Mouse (Mus musculus): Measurements from ENCODE around the gene Usp7. TPM values are rescaled to one million over a fixed set of nuclear protein-coding genes. Genes with fewer than 3 reads are reported as not detected.

Gene Usp7
- polyA plus RNA-seq, 1 experiment from 2014 or later = 84.2 TPM

DNA sequence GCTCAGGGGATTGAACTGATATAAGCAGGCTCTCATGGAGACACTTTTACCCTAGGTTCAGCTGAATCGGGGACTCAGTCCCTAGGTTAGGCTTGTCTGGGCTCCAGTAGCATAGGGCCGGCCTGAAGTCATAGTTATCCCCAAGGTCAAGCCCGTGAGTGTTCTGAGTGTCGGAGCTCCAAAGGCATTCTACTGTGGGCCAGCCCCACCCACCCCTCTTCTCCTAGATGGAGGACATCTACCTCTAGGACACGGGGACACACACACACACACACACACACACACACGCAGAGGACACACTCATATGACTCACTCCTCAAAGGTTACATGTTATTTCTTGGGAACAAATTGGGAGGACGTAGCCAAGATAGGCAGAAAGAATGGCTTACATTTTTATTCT, 35.3 kb upstream of the Usp7 start:
- ChIA-PET CTCF (no interaction called here), POLR2A (interaction anchor here (0.6 kb wide), 1 partner anchor 22 kb away, joined by 3 read pairs; no protein-coding TSS in a partner anchor)
- TF ChIP-seq CTCF (IDR thresholded peaks at IDR 0.05) = no peak
- H3K27me3 ChIP-seq = no peaks in the 10 kb centered on the region
- no peak for ATAC-seq
- in situ Hi-C loops (cut with MboI; ENCODE audit: low pct_unique_long_range_greater_than_20kb) = no loop called here
- DNase-seq (ENCODE audit: low read depth, low spot score) = no peak

DNA sequence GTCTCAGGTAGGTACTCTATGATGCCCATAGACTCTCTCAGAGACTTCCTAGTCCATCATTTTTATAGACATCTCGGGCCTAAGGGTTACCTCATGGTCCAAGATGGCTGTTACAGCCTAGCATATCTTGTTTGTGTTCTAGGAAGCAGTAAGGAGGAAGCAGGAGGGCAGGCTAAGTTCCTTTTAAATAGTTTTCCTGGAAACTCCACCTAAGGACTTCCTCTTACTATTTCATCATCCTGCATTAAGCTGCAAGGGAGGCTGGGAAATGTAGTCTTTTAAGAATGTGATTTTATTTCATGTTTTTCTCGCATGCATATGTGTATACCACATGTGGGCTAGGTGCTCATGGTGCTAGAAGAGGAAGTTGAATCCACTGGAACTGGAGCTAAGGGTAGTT, 31.6 kb upstream of the Usp7 start:
- POLR2A ChIA-PET = no interaction called here
- CTCF ChIA-PET = interaction anchor here (1.2 to 1.8 kb wide), 2 partner anchors 11 to 20 kb away, joined by 3 to 11 read pairs; no protein-coding TSS in a partner anchor
- no peak for DNase-seq (ENCODE audit: low read depth, low spot score)
- TF ChIP-seq CTCF (IDR thresholded peaks at IDR 0.05) = no peak
- H3K27me3 ChIP-seq = no peaks in the 10 kb centered on the region
- ATAC-seq = no peak
- in situ Hi-C loops (cut with MboI; ENCODE audit: low pct_unique_long_range_greater_than_20kb) = loop anchor here (5.0 kb wide), 1 partner anchor 44 kb away; no protein-coding TSS in a partner anchor

DNA sequence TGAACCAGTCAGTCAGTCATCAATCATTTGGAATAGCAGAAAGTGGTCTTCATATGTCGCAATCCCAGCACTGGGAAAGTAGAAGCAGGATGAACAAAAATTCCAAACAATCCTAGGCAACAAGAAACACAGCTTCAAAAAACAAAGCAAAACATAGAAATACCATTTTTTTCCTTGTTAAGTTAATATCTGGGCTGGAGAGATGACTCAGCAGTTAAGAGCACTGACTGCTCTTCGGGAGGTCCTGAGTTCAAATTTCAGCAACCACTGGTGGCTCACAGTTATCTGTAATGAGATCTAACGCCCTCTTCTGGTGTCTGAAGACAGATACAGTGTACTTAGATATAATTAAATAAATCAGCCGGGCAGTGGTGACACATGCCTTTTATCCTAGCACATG, 30.5 kb upstream of the Usp7 start:
- ChIA-PET POLR2A (no interaction called here), CTCF (interaction anchor here (1.8 kb wide), 1 partner anchor 10 kb away, joined by 11 read pairs; no protein-coding TSS in a partner anchor)
- in situ Hi-C loops (cut with MboI; ENCODE audit: low pct_unique_long_range_greater_than_20kb) = loop anchor here (5.0 kb wide), 1 partner anchor 45 kb away; no protein-coding TSS in a partner anchor
- DNase-seq (ENCODE audit: low read depth, low spot score) (no peak), ATAC-seq (no peak)
- TF ChIP-seq CTCF (IDR thresholded peaks at IDR 0.05) = no peak
- no peaks in the 10 kb centered on the region for H3K27me3 ChIP-seq

- H3K27me3 ChIP-seq = no peaks in the 10 kb centered on the region
- ATAC-seq (no peak), DNase-seq (ENCODE audit: low read depth, low spot score) (no peak)
- TF ChIP-seq CTCF (IDR thresholded peaks at IDR 0.05) = no peak
- ChIA-PET POLR2A (no interaction called here), CTCF (no interaction called here)
- in situ Hi-C loops (cut with MboI; ENCODE audit: low pct_unique_long_range_greater_than_20kb) = loop anchor here (5.0 kb wide), 1 partner anchor 46 kb away; no protein-coding TSS in a partner anchor
Observed at GRCm38 (mm10) chr16:8821429-8821828, 29.3 kb upstream of the Usp7 start.

DNA sequence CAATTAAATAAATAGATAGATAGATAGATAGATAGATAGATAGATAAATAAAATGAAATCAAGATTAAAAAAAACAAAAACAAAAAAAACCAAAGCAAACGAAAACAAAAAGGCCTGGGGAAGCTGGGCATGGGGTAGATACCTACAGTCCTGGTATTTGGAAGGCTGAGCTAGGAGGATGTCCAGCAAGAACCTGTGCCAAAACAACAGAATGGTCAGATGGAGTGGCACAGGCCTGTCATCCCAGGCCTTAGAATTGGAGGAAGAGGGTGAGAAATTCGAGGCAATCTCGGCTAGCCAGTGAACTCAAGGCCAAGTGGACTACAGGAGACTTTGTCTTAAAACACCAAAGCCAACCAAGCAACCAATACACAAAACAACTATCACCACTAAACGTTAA, 25.8 kb upstream of the Usp7 start:
- POLR2A ChIA-PET = no interaction called here
- no peaks in the 10 kb centered on the region for H3K27me3 ChIP-seq
- CTCF ChIA-PET = no interaction called here
- ATAC-seq = no peak
- no peak for TF ChIP-seq CTCF (IDR thresholded peaks at IDR 0.05)
- in situ Hi-C loops (cut with MboI; ENCODE audit: low pct_unique_long_range_greater_than_20kb) = no loop called here
- DNase-seq (ENCODE audit: low read depth, low spot score) = no peak

DNA sequence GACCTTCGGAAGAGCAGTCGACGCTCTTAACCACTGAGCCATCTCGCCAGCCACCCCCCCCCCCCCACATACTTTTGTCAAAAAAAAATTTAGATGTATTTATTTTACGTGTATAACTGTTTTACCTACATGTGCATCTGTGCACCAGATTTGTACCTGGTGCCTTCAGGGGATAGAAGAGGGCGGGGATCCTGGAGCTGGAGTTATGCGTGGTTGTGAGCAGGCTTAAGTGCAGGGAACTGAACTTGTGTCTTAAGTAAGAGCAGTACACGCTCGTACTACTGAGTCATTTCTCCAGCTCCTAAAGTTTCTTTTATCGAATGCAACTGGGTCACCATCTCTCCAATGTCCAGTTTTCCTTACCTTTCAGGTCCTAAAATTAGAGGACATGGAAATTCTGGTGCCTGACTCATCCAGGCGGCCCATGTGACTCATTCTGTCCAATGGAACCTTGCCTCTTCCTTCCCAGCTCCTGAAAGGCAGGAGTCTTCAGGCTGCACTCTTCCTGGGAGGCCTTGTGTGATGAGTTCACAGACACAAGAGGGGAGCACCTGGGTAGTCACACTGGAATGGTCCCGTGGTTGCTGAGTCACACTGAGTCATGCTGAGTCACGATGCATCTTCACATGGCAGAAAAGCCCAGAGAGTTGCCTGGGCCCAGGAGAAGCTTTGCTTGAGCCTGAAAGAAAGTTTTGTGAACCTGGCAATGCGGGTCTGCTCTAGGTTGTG, 18.5 kb upstream of the Usp7 start:
- ATAC-seq (peak; percentile 100), DNase-seq (ENCODE audit: low read depth, low spot score) (peak; percentile 98)
- ChIA-PET POLR2A (interaction anchor here (1.3 kb wide), 1 partner anchor 20 kb away, joined by 5 read pairs; no protein-coding TSS in a partner anchor), CTCF (no interaction called here)
- H3K27me3 ChIP-seq = no peaks in the 10 kb centered on the region
- in situ Hi-C loops (cut with MboI; ENCODE audit: low pct_unique_long_range_greater_than_20kb) = no loop called here
- TF ChIP-seq CTCF (IDR thresholded peaks at IDR 0.05) = no peak

- in situ Hi-C loops (cut with MboI; ENCODE audit: low pct_unique_long_range_greater_than_20kb) = no loop called here
- ChIA-PET POLR2A (no interaction called here), CTCF (interaction anchor here (0.9 to 2.2 kb wide), 13 partner anchors 11 to 121 kb away, joined by 3 to 17 read pairs (median 3); no protein-coding TSS in a partner anchor)
- TF ChIP-seq CTCF (IDR thresholded peaks at IDR 0.05) = peak; percentile 85
- DNase-seq (ENCODE audit: low read depth, low spot score) (no peak), ATAC-seq (no peak)
- no peaks in the 10 kb centered on the region for H3K27me3 ChIP-seq
Observed at GRCm38 (mm10) chr16:8806703-8807102, 14.6 kb upstream of the Usp7 start.

DNA sequence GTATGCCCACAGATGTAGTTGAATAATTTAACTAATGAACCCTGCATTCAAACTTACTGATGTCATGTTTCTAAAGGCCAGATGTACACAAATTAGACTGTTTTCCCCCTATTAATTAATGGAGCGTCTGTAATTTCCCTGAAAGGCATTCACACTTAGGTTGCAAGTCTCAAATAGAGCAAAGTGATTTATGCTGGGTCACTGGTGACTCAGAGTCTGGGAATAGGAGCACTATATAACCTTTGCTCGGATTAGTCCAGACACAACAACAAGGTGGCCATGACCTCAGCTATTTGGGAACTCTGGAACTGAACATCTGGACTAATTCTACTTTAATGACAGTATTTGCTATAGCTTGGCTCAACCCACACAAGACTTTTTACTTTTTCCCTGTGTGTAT, 3.8 kb upstream of the Usp7 start:
- in situ Hi-C loops (cut with MboI; ENCODE audit: low pct_unique_long_range_greater_than_20kb) = no loop called here
- no peaks in the 10 kb centered on the region for H3K27me3 ChIP-seq
- ATAC-seq (peak; percentile 35), DNase-seq (ENCODE audit: low read depth, low spot score) (peak; percentile 60)
- no peak for TF ChIP-seq CTCF (IDR thresholded peaks at IDR 0.05)
- CTCF ChIA-PET = interaction anchor here (1.5 to 3.7 kb wide), 2 partner anchors 11 to 62 kb away, joined by 3 to 17 read pairs; no protein-coding TSS in a partner anchor
- POLR2A ChIA-PET = no interaction called here

DNA sequence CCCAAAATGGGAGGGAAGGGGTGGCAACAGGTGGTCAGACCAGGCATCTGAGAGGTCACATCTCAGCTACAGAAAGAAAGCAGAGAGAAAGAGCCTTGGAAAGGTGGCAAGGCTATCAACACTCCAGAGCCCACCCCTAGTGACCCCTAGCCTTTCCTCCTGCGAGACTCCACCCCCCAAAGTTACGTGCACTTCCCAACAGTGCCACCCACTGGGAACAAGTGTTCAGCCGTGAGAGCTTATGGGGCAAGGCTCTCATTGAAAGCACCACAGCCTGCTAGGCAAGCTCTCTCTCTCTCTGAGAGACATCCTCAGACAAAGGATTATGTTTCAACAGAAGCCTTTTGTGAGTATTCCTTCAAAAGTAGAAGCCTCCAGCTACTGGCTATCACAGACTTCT, 2.8 kb upstream of the Usp7 start:
- DNase-seq (ENCODE audit: low read depth, low spot score) = no peak
- in situ Hi-C loops (cut with MboI; ENCODE audit: low pct_unique_long_range_greater_than_20kb) = no loop called here
- CTCF ChIA-PET = interaction anchor here (1.5 to 3.7 kb wide), 2 partner anchors 12 to 61 kb away, joined by 3 to 17 read pairs; no protein-coding TSS in a partner anchor
- POLR2A ChIA-PET = no interaction called here
- no peaks in the 10 kb centered on the region for H3K27me3 ChIP-seq
- TF ChIP-seq CTCF (IDR thresholded peaks at IDR 0.05) = no peak
- no peak for ATAC-seq

DNA sequence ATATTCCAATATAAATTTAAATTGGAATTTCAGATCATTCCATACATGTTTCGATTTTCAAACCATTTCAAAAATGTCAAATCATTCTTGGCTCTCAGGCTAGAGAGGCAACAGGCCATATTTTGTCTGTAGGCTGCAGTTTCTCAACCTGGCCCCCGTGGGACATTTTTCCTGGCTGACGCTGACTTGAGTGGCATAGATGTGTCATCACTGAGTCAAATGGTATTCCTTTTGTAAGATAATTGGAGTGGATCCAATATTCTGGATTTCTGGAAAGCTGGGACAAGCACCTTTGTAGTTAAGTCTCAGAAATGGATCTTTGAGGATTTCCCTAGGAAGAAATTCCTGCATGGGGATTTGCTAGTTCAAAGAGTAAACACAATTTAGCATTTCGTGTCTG, 1.2 kb downstream of the Usp7 start:
- no peak for TF ChIP-seq CTCF (IDR thresholded peaks at IDR 0.05)
- ATAC-seq = no peak
- CTCF ChIA-PET = interaction anchor here (1.0 to 1.6 kb wide), 2 partner anchors 15 to 57 kb away, joined by 3 read pairs; no protein-coding TSS in a partner anchor
- DNase-seq (ENCODE audit: low read depth, low spot score) = no peak
- H3K27me3 ChIP-seq = no peaks in the 10 kb centered on the region
- in situ Hi-C loops (cut with MboI; ENCODE audit: low pct_unique_long_range_greater_than_20kb) = no loop called here
- POLR2A ChIA-PET = no interaction called here

GRCm38 (mm10) chr16:8784753-8785152, 7.4 kb downstream of the Usp7 start:
- TF ChIP-seq CTCF (IDR thresholded peaks at IDR 0.05) = no peak
- CTCF ChIA-PET = no interaction called here
- DNase-seq (ENCODE audit: low read depth, low spot score) (no peak), ATAC-seq (no peak)
- POLR2A ChIA-PET = no interaction called here
- in situ Hi-C loops (cut with MboI; ENCODE audit: low pct_unique_long_range_greater_than_20kb) = no loop called here
- no peaks in the 10 kb centered on the region for H3K27me3 ChIP-seq

All from Patski (cell line).